Mouse (Mus musculus) hindbrain, embryonic 11.5 days (tissue): ENCODE data around the gene Btbd9. TPM values are rescaled to one million over a fixed set of nuclear protein-coding genes. Genes with fewer than 3 reads are reported as not detected.

ENCODE experiments used
- ATAC-seq: fragments of 200-750 bp; cut with Nextera tagmentation; 2 replicates; pipeline ENCODE4 v1.8.0; 2017; ENCODE audit warnings: mild to moderate bottlenecking, moderate TSS enrichment, moderate library complexity; ENCODE audit not compliant: low FRiP score
- DNase-seq: peaks from one replicate; pipeline ENCODE4 v3.0.0-alpha.2; 2015; ENCODE audit warnings: low spot score
- H3K27ac ChIP-seq: fragments of 300-500 bp; sonication (generic); 2 replicates; pipeline ENCODE4 v1.5.1; 2014; ENCODE audit warnings: mild to moderate bottlenecking, low read depth, low read length
- H3K27me3 ChIP-seq: fragments of 300-500 bp; sonication (generic); 2 replicates; pipeline ENCODE4 v1.6.1; 2014; ENCODE audit warnings: mild to moderate bottlenecking, low read length, moderate library complexity, mixed read lengths; ENCODE audit not compliant: control insufficient read depth, insufficient read depth
- H3K36me3 ChIP-seq: fragments of 300-500 bp; sonication (generic); 2 replicates; pipeline ENCODE4 v1.6.1; 2014; ENCODE audit warnings: mild to moderate bottlenecking, low read length, moderate library complexity, mixed read lengths; ENCODE audit not compliant: control insufficient read depth, insufficient read depth
- H3K4me1 ChIP-seq: fragments of 300-500 bp; sonication (generic); replicated peaks from 2 replicates; pipeline ENCODE4 v1.6.1; 2014; ENCODE audit warnings: low read length, mixed read lengths; ENCODE audit not compliant: control insufficient read depth, insufficient read depth
- H3K4me2 ChIP-seq: fragments of 300-500 bp; sonication (generic); replicated peaks from 2 replicates; pipeline ENCODE4 v1.6.1; 2014; ENCODE audit warnings: mild to moderate bottlenecking, low read depth, low read length
- H3K4me3 ChIP-seq: fragments of 300-500 bp; sonication (generic); 2 replicates; pipeline ENCODE4 v1.5.1; 2014; ENCODE audit warnings: low read depth, low read length
- H3K9ac ChIP-seq: fragments of 300-500 bp; sonication (generic); 2 replicates; pipeline ENCODE4 v1.6.1; 2014; ENCODE audit warnings: low read depth, low read length
- H3K9me3 ChIP-seq: fragments of 300-500 bp; sonication (generic); 2 replicates; pipeline ENCODE4 v1.6.1; 2016; ENCODE audit warnings: low read length; ENCODE audit not compliant: control insufficient read depth
- WGBS: fragments of 180-500 bp; shearing (Covaris S2); extraction: QIAGEN DNeasy Blood & Tissue Kit; methylation state at CpG from one replicate; pipeline ENCODE4 v1.1.7; 2014; 5-methylcytosine and 5-hydroxymethylcytosine counted together
- polyA plus RNA-seq: library from polyadenylated mRNA; unstranded; fragments of >200 nt; fragmentation: Nextera tagmentation; extraction: Ambion mirVana; gene quantifications from 2 replicates; pipeline ENCODE4 v1.2.1, GENCODE M21; 2014

The Btbd9 gene
- polyA plus RNA-seq, 1 experiment from 2014 or later, result 63.0 TPM

DNA sequence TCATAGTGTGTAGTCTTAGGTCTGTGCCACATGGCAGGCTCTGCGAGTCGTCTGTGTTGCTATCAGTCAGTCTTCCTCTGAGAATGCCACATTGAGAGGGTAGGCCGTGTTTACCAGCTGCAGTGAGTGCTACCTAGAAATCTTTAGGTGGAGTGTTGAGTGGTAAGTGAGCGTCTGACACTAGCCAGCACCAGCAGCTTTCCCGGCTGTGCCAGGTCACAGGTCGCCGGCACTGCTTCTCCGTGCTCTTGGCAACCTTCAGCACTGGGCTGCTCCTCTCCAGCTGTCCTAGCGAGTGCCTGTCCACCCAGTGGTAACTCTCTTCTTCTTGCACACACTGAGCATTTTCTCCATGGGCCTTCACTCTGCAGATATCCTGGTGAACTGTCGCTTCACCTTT lies 377.9 kb downstream of the Btbd9 start:
- DNase-seq (no peak), ATAC-seq (no peak)
- Histone ChIP-seq H3K9ac (no peak overlapping the region), H3K4me2 (no peak overlapping the region), H3K9me3 (no peaks in the 10 kb centered on the region), H3K4me1 (no peaks in the 10 kb centered on the region; the same call in none of the 2 replicates), H3K36me3 (no peaks in the 10 kb centered on the region), H3K27ac (no peak overlapping the region), H3K4me3 (no peak overlapping the region), H3K27me3 (no peaks in the 10 kb centered on the region)
- 72% methylated on average over 10 of the region's 10 CpGs for WGBS

DNA sequence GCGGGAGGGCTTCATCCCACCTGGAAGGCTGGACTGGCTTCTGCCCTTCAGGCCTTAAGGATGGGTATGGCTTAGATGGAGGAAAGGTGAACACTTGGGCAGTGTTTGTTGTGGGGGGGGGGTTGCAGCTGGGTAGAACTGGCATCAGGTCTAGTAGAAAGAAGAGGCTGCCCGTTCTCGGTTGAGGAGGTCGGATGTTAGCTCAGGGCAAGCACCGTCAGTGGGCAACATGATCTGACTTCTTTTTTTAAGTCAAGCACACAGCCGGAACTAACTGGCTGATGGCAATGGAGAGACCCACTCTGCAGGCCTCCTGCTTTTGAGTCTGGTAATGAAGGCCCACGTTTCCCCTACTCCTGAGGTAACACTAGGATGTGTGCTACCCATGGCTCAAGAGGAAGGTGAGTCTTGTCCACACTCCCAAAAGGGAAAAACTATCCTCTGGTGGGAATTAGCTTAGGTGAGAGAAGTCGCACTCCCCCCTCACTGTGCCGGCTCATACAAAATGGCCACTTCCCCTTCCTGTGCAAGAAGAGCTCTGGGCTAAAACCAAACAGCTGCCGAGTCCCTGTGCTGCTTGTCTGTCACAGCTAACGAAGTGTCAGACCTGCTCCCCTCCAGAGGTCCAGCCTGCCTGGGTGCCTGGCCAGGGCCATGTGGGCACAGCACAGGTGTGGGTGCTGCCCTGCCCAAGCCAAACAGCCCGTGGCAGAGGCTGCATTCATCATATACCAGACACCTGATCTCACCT lies 378.8 kb downstream of the Btbd9 start:
- Histone ChIP-seq H3K9me3 (no peaks in the 10 kb centered on the region), H3K4me3 (no peak overlapping the region), H3K27me3 (no peaks in the 10 kb centered on the region), H3K36me3 (no peaks in the 10 kb centered on the region), H3K4me1 (no peaks in the 10 kb centered on the region; the same call in none of the 2 replicates), H3K9ac (no peak overlapping the region), H3K27ac (no peak overlapping the region), H3K4me2 (no peak overlapping the region)
- DNase-seq, result no peak
- WGBS, result 72% methylated on average over 12 of the region's 12 CpGs
- ATAC-seq, result no peak

DNA sequence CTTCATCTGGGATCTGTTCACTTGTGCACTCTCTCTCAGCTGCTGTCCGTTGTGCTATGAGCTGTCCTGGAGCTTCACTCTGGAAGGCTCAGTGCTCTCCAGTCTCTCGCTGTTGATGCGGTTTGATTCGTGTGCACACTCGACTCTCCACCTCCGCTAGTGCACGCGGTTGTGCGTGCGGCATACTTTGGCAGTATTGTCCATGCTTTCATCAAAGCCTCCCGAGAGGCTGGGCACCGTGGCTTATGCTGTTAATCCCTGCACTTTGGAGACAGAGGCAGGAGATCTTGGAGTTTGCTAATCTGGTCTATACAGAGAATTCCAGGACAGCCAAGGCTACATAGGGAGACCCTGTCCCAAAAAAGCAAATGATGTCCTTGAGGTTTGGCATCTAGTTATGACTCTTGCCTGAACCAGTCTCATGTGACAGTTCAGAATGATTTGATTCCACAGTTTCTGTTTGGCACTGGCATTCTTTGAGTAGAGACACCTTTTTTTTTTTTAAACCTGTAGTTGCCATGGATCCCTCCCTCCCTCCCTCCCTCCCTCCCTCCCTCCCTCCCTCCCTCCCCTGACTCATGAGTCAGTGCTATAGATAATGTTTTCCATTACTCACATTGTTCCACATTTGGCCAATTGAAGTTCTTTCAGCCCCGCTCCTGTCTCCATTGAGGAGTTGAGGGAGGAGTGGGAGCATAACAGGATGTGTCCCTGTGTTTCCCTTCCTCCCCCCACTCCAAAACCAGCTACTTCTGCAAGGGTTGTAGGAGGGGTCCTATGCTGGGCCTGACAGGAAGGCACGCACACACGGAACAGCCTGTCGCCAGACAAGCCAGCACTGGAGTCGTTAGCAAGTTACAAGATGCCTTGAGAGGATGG lies 379.6 kb downstream of the Btbd9 start:
- H3K4me1 ChIP-seq, result peaks cover 2% of the 10 kb centered on the region
- H3K36me3 ChIP-seq, result no peaks in the 10 kb centered on the region
- DNase-seq (no peak), ATAC-seq (no peak)
- H3K4me3 ChIP-seq, result no peak overlapping the region
- H3K4me2 ChIP-seq, result no peak overlapping the region
- no peak overlapping the region for H3K27ac ChIP-seq
- H3K9ac ChIP-seq, result no peak overlapping the region
- H3K27me3 ChIP-seq, result no peaks in the 10 kb centered on the region
- no peaks in the 10 kb centered on the region for H3K9me3 ChIP-seq
- 85% methylated on average over 17 of the region's 17 CpGs for WGBS

DNA sequence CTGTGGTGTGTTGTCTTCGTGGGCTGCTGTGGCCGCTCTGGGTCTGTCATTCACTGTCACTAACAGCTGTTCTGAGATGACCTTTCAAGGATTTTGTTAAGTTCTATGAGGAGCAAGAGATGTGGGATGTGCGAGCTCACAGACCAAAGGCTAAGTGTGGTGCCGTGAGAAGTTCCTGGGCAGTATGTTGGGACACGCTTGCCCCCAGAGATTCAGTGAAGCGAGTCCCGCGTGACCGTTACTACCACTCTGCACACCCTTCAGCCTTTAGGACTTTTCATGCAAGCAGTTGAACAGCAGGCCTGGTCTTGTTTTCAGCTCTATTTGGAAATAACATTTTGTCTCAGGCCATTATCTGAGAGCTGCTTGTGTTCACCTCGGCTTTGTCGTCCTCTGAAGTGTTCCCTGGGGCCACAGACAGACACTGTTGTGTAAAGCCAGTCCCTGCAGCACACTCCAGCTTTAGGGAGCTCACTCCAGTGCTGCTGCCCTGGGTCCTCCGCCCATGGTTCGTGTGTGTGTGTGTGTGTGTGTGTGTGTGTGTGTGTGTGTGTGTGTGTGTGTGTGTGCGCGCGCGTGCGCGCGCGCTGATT lies 380.6 kb downstream of the Btbd9 start:
- Histone ChIP-seq H3K36me3 (no peaks in the 10 kb centered on the region), H3K9ac (no peak overlapping the region), H3K4me2 (no peak overlapping the region), H3K27ac (no peak overlapping the region), H3K4me3 (no peak overlapping the region), H3K4me1 (peaks cover 2% of the 10 kb centered on the region), H3K9me3 (no peaks in the 10 kb centered on the region), H3K27me3 (no peaks in the 10 kb centered on the region)
- no peak for ATAC-seq
- DNase-seq, result no peak
- WGBS, result 91% methylated on average over 21 of the region's 21 CpGs

DNA sequence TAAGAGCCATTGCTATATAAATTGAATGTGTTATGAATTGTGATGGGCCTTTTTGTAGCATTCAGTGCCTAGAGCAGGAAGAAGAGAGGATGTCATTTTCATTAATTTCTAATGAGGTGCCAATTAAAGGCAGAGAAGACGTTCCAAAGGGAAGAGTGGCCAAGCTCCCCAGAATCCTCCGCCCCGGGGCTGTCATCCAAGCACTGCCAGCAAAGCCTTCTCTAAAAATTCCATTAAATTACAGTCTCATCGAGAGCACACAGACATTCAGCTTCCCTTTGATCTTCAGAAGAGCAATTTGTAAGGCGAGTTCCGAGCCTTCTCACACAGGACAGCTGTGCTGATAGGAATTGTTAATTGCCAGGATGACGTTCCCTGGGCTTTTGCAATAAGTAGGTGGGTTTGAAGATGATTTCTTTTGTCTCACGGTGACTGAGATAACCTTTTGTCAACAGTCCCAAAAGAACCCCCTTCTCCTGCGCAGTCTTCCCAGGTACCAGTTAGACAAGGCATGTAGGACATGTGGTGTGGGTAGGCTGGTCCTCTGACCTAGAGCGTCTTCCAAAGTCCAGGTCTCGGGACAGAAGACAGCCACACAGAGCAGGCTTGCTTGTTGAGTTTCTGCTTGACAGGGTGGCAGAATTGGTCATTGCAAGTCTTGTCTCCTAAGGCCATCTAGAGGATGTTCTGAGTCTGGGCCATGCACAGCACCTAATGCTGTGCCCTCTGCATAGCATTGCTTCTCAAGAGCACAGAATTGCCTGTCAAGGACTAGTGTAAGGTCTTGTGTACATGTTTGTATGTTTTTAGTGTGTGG lies 381.5 kb downstream of the Btbd9 start:
- Histone ChIP-seq H3K36me3 (no peaks in the 10 kb centered on the region), H3K4me3 (no peak overlapping the region), H3K4me2 (no peak overlapping the region), H3K9me3 (no peaks in the 10 kb centered on the region), H3K4me1 (peaks cover 2% of the 10 kb centered on the region), H3K27me3 (no peaks in the 10 kb centered on the region), H3K27ac (peak overlapping the region; percentile 51; the same call in 1 of the 2 replicates), H3K9ac (no peak overlapping the region)
- DNase-seq, result no peak
- WGBS, result 80% methylated on average over 11 of the region's 11 CpGs
- ATAC-seq, result no peak

GRCm38 (mm10) chr17:30194091-30194490 lies 382.2 kb downstream of the Btbd9 start:
- Histone ChIP-seq H3K27me3 (no peaks in the 10 kb centered on the region), H3K36me3 (no peaks in the 10 kb centered on the region), H3K9me3 (no peaks in the 10 kb centered on the region), H3K4me1 (peaks cover 2% of the 10 kb centered on the region), H3K27ac (0 out of 2 replicates have a peak overlapping the region, but pooled peaks have one; percentile 30), H3K4me3 (no peak overlapping the region), H3K9ac (no peak overlapping the region), H3K4me2 (no peak overlapping the region)
- 79% methylated on average over 3 of the region's 3 CpGs for WGBS
- ATAC-seq, result no peak
- no peak for DNase-seq

GRCm38 (mm10) chr17:30193615-30194014 lies 382.7 kb downstream of the Btbd9 start:
- no peak overlapping the region for H3K4me2 ChIP-seq
- WGBS, result 98% methylated on average over 2 of the region's 2 CpGs
- H3K9ac ChIP-seq, result no peak overlapping the region
- peaks cover 4% of the 10 kb centered on the region for H3K4me1 ChIP-seq
- H3K4me3 ChIP-seq, result no peak overlapping the region
- no peak overlapping the region for H3K27ac ChIP-seq
- H3K36me3 ChIP-seq, result no peaks in the 10 kb centered on the region
- no peak for ATAC-seq
- no peaks in the 10 kb centered on the region for H3K9me3 ChIP-seq
- DNase-seq, result no peak
- H3K27me3 ChIP-seq, result no peaks in the 10 kb centered on the region

- Histone ChIP-seq H3K9ac (no peak overlapping the region), H3K9me3 (no peaks in the 10 kb centered on the region), H3K27ac (no peak overlapping the region), H3K36me3 (no peaks in the 10 kb centered on the region), H3K4me3 (no peak overlapping the region), H3K27me3 (no peaks in the 10 kb centered on the region), H3K4me1 (peaks cover 4% of the 10 kb centered on the region), H3K4me2 (no peak overlapping the region)
- DNase-seq (no peak), ATAC-seq (no peak)
- 93% methylated on average over 26 of the region's 26 CpGs for WGBS
Observed at GRCm38 (mm10) chr17:30192416-30193005, 383.8 kb downstream of the Btbd9 start.
